Mouse (Mus musculus): Measurements from ENCODE around the gene Cd33.

Cd33 gene

DNA sequence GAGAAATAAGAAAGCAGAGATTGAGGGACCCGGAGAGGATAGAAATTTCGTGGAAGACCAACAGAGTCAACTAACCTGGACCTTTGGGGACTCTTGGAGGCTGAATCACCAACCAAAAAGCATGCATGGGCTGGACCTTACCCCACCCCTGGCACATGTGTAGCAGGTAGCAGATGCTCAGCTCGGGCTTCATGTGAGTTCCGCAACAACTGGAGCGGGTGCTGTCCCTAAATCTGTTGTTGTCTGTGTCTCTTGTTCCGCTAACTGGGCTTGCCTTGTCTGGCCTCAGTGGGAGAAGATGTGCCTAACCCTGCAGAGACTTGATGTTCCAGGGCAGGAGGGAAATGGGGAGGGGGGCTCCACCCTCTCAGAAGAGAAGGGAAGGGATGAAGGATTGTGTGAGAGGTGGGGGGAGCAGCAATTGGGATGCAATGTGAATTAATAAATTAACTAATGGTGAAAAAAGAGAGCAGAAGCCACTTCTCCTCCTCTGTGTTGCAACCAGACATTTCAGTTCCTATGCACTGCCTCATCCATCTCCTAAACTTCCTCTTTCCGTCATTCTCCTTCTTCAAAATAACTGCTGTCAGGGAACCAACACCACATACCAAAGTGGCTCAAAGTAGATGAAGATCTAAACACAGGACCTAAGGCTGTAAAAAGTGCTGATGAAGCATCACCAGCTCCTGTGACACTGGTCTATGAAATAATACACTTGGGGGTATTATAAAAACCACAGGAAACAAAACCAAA lies at the start of gene Cd33:
Cd33 (minus strand) TSS at position 204 of the 753 bp plus-strand sequence.
- no peak for DNase-seq

GRCm38 (mm10) chr7:43584790-43585189 lies 40.6 kb upstream of the Cd33 start:
- no peak for DNase-seq

DNA sequence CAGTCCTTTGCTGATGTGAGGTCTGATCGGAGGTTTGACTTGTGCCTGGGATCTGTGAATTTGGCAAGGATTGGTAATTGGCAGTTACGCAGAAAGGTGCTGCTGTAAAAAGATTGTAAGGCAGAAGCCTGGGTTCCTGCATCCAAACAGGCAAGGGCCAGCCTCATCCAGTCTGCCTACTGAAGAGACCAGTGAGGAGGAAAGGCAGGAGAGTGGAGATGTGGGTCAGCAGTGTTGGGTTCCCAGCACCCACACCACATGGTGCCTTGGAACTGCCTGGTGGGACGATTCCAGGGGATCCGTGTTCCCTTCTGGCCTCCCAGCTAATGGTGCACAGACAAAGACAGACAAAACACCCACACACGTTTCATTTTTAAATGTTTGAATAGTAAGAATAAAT lies 36.3 kb upstream of the Cd33 start:
- no peak for DNase-seq

GRCm38 (mm10) chr7:43579440-43580171 lies 35.4 kb upstream of the Cd33 start, which contains the start of gene Zfp719:
Zfp719 (plus strand) TSS chr7:43579610.
- peak; percentile 90 for DNase-seq

GRCm38 (mm10) chr7:43571216-43571615 lies 27.0 kb upstream of the Cd33 start:
- no peak for DNase-seq

GRCm38 (mm10) chr7:43563300-43563699 lies 19.1 kb upstream of the Cd33 start:
- no peak for DNase-seq

GRCm38 (mm10) chr7:43562651-43563070 lies 18.4 kb upstream of the Cd33 start:
- DNase-seq: no peak

- peak; percentile 85 for DNase-seq
Measured at GRCm38 (mm10) chr7:43562006-43562633, 17.9 kb upstream of the Cd33 start, which contains the start of gene Zfp658. Zfp658 (plus strand) TSS chr7:43562256.

GRCm38 (mm10) chr7:43556901-43557300 lies 12.7 kb upstream of the Cd33 start:
- DNase-seq: no peak

DNA sequence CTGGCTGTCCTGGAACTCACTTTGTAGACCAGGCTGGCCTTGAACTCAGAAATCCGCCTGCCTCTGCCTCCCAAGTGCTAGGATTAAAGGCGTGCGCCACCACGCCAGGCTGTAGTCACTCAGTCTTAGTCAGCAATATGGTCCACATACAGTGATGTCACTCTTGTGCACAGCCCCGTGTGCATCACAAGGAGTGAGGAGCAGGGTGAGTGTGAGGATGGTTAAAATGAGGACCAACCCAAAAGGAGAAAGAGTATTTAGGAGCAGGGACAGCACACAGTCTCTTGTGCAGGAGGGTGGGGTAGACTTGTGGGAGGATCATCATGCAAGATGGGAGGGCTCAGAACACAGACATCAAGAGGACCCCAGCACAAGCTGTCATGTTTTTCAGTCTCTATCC lies 11.1 kb upstream of the Cd33 start:
- DNase-seq: no peak

DNA sequence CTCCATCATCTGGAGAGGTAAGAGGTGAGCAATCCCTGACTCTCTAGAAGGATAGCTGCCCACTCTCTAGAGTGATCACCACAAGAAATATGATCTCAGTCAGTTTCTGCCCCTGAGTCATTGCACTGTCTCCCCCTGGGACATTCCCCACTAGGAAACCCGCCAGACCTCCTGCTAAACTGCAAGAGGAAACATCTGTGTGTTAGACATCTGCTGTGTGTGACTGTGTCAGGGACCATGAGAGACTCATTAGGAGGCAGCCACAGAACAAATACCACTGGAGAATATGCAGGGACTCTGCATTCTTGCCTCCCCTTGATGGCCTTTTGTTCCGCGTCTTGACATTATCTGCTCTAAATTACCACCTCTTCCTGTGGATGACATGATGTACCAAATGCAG lies 10.3 kb upstream of the Cd33 start:
- DNase-seq: no peak

GRCm38 (mm10) chr7:43553153-43553552 lies 8.9 kb upstream of the Cd33 start:
- no peak for DNase-seq

GRCm38 (mm10) chr7:43548206-43548605 lies 4.0 kb upstream of the Cd33 start:
- DNase-seq: no peak

- no peak for DNase-seq
Measured at GRCm38 (mm10) chr7:43547666-43548065, 3.4 kb upstream of the Cd33 start.

DNA sequence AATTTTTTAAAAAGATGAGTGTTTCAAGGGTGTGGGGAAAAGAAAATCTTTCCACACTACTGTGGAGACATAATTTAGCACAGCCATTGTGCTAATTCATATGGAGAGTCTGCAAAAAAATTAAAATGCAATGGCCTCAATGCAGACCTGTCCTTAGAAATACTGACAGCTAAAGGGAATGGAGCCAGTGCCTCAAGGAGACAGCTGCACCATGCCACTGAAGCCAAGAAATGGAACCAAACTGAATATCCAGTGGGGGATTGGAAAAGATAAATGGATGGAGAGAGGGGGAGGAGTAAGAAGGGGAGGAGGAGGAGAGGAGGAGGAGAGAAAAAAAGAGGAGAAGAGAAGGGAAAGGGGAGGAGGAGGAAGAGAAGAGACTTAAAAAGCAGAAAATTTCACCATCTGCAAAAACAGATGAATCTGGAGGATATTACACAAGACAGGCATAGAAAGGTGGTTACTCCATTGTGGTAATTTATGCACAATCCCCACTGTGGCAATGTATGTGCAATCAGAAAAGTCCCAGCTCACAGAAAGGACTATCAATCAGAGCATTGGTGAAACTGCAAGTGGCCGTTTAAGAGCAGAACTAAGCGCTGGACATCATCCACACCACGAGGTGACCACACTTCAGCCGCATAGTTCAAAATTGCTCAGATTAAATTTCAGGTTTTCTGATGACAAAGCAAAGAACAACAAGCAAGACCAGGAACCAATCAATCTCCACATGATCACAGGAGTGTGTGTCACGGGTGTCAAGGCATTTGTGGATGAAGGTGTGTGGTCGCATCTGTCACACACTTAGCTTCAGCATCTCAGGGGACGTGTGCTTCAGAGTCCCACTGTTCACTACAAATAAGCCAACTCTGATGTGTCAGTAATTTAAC lies 1.7 kb upstream of the Cd33 start:
- DNase-seq: no peak

DNA sequence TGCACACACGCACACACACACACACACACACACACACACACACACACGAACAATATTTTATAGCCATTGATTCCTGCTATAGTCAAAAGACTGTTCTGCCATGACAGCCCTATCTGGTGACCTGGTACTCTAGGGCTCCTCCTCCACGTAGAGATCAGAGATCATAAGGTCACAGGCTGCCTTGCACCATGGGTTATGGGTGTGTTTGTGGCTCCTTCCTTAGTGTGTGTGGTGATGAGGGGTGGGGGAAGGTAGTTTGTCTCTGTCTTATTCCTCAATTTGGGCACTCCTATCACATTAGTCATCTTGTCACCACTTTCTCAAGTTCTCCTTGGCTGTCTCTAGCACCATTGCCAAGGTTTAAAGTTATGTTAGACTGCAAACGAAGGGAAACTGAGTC lies 5.7 kb downstream of the Cd33 start:
- no peak for DNase-seq

GRCm38 (mm10) chr7:43532936-43533505 lies 11.2 kb downstream of the Cd33 start:
- DNase-seq: no peak

DNA sequence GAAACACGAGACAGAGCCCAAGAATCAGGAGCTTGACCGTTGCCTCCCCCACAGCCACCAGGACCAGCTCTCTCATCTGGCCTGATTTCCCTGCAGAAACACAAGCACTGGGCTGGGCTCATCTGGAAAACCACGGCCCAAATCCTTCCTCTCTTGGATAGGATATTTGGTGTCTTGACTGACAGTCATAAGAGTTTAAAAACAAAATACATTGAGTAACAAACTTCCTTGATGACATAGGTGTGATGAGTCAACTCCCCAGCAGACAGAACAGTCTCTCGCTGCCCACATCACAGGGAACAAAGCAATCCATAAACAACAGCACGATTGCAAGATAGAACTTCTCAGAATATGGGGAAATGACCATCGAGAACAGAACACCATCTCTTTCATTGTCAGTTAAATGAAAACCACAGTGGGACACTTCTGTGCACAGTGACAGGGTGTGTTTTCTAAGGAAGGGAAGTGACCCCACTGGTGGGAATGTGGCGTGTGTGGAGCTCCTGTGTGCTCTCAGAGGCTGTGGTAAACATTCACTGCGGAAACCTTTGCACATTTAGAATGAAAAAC lies 13.9 kb downstream of the Cd33 start:
- DNase-seq: no peak

DNA sequence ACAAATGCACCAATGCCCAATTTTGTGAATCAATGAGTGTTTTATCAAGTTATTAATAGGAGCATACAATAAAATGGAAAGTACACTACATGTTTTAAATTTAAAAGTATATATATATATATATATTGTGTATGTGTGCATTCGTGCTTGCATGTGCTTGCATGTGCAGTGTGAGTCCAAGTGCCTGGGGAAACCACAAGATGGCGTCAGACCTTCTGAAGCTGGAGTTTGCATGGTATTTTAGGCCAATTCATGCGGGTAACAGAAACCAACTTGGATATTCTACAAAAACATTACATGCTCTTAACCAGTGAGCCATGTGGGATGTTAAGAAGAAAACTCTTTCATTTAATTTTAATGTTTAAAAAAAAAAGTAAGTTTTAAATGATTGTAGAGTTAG lies 18.9 kb downstream of the Cd33 start:
- no peak for DNase-seq

DNA sequence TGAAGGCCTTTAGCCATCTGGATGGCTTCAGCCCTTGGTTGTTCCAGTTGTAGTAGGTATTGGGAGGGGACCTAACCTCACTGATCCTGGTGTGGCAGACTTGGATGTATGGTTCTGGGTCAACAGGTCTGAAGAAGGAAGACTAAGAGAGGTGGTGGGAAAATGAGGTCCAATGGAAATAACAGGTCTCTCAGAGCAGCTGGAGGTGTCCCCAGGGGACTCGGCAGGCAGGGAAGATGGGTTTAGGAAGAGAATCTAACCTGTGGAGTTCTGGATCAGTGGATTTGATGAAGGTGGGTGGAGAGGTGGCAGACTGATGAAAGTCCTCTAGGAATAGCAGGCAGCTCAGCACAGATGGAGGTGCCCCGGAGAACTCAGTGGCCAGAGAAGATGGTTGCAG lies 21.5 kb downstream of the Cd33 start:
- DNase-seq: no peak

GRCm38 (mm10) chr7:43518341-43518740 lies 25.9 kb downstream of the Cd33 start:
- DNase-seq: no peak

DNA sequence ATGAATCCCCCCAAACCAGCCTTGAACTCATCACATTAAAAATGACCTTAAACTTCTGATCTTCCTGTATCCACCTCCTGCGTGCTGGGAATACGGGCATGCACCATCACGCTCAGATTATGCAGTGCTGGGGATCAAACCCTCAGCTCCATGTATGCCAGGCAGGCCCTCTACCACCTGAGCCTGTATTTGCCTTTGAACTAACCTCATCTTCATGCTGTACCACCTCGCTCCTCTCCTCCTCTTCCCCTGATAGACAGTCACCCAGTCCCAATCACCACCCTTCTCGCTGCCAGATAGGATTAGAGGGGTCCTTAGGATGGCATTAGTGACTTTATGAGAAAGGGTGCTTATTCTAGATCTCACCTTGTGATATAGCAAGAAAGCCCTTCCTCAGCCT lies 29.2 kb downstream of the Cd33 start:
- no peak for DNase-seq
